Mouse (Mus musculus) lung, adult 2 months (tissue): ENCODE measurements at regions not wholly inside any gene's neighbourhood (a gene's known extent, or its start where the extent isn't known, plus 50 kb on each side); places are given as distances from the start of the nearest gene placed in this dataset.

Source experiments
- CTCF ChIP-seq: fragments of 200-500 bp; IDR thresholded peaks from 2 replicates; pipeline ENCODE4 v1.5.1; 2011; ENCODE audit warnings: mild to moderate bottlenecking, low read length, control low read depth; ENCODE audit not compliant: insufficient read depth
- POLR2A ChIP-seq: fragments of 200-500 bp; IDR thresholded peaks from 2 replicates; pipeline ENCODE4 v1.6.1; 2011; ENCODE audit warnings: low read depth, mild to moderate bottlenecking, control low read depth, low read length, borderline replicate concordance; ENCODE audit errors: extremely low read depth

DNA sequence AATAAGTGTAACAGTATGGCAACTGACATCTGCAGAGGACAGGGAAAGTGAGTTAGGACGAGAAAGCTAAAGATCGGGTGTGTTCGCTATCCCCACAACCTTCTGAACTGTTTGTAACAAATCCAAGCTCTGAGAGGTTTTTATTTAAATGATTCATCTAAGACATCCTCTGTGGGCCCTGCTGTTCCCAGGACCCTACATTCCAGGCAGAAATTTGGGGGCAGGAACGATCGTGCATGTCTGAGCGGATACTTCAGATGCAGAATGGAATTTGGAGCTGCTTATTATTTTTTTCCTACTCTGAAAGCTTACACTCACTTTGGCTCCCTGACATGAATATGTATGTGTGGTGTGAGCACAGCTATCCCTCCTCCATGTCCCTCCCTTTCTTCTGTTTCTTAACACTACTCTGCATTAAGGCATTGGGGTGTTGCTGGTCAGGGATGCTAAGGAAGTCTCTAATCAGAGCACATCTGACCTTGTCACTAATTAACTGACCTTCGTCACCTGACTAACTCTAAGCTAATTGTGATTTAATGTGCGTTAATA, 281.0 kb downstream of the 1500009L16Rik start:
- TF ChIP-seq CTCF = no peak
- TF ChIP-seq POLR2A = no peak
